Mouse (Mus musculus) neural tube, embryonic 12.5 days (tissue): ENCODE measurements around the gene Ak4. TPM values are rescaled to one million over a fixed set of nuclear protein-coding genes. Genes with fewer than 3 reads are reported as not detected.

Experiments used
- ATAC-seq: fragments of 200-750 bp; cut with Nextera tagmentation; 2 replicates; pipeline ENCODE4 v1.8.0; 2017; ENCODE audit warnings: low read depth, mild to moderate bottlenecking, moderate TSS enrichment, moderate library complexity; ENCODE audit not compliant: low FRiP score
- H3K27ac ChIP-seq: fragments of 300-500 bp; sonication (generic); 2 replicates; pipeline ENCODE4 v1.5.1; 2016
- H3K27me3 ChIP-seq: fragments of 300-500 bp; sonication (generic); replicated peaks from 2 replicates; pipeline ENCODE4 v1.6.1; 2016; ENCODE audit warnings: mild to moderate bottlenecking
- H3K36me3 ChIP-seq: fragments of 300-500 bp; sonication (generic); 2 replicates; pipeline ENCODE4 v1.6.1; 2016; ENCODE audit warnings: mild to moderate bottlenecking
- H3K4me1 ChIP-seq: fragments of 300-500 bp; sonication (generic); 2 replicates; pipeline ENCODE4 v1.6.1; 2016
- H3K4me2 ChIP-seq: fragments of 300-500 bp; sonication (generic); replicated peaks from 2 replicates; pipeline ENCODE4 v1.6.1; 2016; ENCODE audit warnings: mild to moderate bottlenecking
- H3K4me3 ChIP-seq: fragments of 300-500 bp; sonication (generic); 2 replicates; pipeline ENCODE4 v1.5.1; 2016
- H3K9ac ChIP-seq: fragments of 300-500 bp; sonication (generic); 2 replicates; pipeline ENCODE4 v1.6.1; 2016; ENCODE audit warnings: mild to moderate bottlenecking
- H3K9me3 ChIP-seq: fragments of 300-500 bp; sonication (generic); 2 replicates; pipeline ENCODE4 v1.6.1; 2016; ENCODE audit warnings: mild to moderate bottlenecking
- WGBS: fragments of 180-500 bp; shearing (Covaris S2); methylation state at CpG from one replicate; pipeline ENCODE4 v1.1.7; 2016; 5-methylcytosine and 5-hydroxymethylcytosine counted together
- polyA plus RNA-seq: library from polyadenylated mRNA; unstranded; fragments of >200 nt; fragmentation: Nextera tagmentation; extraction: Ambion mirVana; gene quantifications from 2 replicates; pipeline ENCODE4 v1.2.1, GENCODE M21; 2016

Ak4 gene
- polyA plus RNA-seq, 1 experiment from 2014 or later: 10.4 TPM

DNA sequence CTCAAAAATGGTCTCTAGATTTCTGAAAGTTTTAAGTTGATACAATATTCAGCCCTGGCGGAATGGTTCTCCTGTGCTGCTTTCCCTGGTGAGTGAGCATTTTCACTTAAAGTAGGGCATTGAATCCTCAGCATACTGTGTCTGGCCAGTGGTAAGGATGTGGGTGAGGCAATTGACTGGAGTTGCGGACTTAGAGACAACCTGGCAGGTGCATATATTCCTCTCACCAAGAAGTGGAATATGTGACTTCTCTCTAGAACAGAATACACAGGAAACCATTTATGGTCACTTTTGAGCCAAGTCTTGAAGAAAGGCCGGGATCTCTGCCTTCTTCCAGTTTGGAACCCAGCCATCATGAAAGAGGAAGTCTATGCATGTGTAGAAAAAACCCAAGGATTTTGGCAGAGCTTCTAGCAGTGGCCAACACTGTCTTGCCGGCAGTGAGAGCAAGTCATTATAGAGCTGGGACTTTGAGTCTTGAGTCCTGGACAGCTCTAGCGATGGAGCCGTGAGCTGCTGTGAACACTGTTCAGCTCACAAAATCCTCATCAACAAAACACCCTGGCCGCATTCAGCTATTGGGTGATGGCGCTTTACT lies 71.3 kb downstream of the Ak4 start:
- H3K9me3 ChIP-seq: no peaks in the 10 kb centered on the region
- H3K4me2 ChIP-seq: no peak overlapping the region
- H3K27me3 ChIP-seq: no peaks in the 10 kb centered on the region
- H3K4me1 ChIP-seq: 0 out of 2 replicates have a peak, but pooled peaks cover 6% of the 10 kb centered on the region
- H3K9ac ChIP-seq: no peak overlapping the region
- H3K36me3 ChIP-seq: no peaks in the 10 kb centered on the region
- H3K27ac ChIP-seq: no peak overlapping the region
- 93% methylated on average over 8 of the region's 8 CpGs for WGBS
- no peak overlapping the region for H3K4me3 ChIP-seq
- ATAC-seq: no peak

DNA sequence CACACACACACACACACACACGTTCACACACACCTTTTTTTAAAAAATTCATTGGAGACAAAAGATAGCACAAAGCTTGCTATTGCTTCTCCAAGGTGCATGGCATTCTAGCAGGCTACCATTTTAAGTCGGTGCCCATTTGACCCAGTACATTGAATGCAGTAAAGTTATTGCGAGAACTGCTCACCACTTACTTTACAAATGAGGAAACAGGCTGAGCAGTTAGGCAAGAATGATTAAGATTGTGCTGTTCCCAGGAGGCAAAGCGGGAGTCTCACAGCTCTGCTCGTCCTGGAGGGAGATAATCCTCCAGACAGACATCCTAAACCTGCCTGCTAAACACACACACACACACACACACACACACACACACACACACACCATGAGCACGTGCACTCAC lies 72.6 kb downstream of the Ak4 start:
- H3K4me3 ChIP-seq: no peak overlapping the region
- no peaks in the 10 kb centered on the region for H3K36me3 ChIP-seq
- no peak for ATAC-seq
- H3K9me3 ChIP-seq: no peaks in the 10 kb centered on the region
- H3K27me3 ChIP-seq: peaks cover 5% of the 10 kb centered on the region
- H3K4me2 ChIP-seq: no peak overlapping the region
- peaks cover 13% of the 10 kb centered on the region; the same call in 1 of the 2 replicates for H3K4me1 ChIP-seq
- H3K9ac ChIP-seq: no peak overlapping the region
- WGBS: 84% methylated on average over 6 of the region's 6 CpGs
- no peak overlapping the region for H3K27ac ChIP-seq

GRCm38 (mm10) chr4:101493611-101494197 lies 74.6 kb downstream of the Ak4 start:
- Histone ChIP-seq H3K4me2 (no peak overlapping the region), H3K36me3 (no peaks in the 10 kb centered on the region), H3K9me3 (no peaks in the 10 kb centered on the region), H3K9ac (no peak overlapping the region), H3K27me3 (peaks cover 21% of the 10 kb centered on the region), H3K4me1 (peaks cover 18% of the 10 kb centered on the region), H3K4me3 (no peak overlapping the region), H3K27ac (no peak overlapping the region)
- no peak for ATAC-seq

DNA sequence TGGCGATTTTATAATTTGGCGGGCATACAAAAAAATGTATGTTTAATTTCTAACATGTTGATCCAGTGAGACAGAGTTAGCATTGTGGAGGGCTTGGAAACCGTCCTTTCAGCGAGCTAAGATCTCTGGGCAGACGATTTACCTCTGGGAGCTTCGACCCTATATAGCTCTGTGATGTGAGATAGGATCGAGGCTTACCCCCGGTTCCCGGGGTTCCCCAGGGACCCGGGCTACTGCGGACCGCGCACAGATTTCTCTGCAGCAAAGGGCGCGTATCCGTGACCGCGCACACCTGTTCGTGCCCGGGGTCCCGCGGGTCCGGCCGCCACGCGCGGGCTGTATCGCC lies 77.1 kb downstream of the Ak4 start:
- no peak overlapping the region for H3K27ac ChIP-seq
- WGBS: 2% methylated on average over 28 of the region's 28 CpGs
- H3K36me3 ChIP-seq: no peaks in the 10 kb centered on the region
- ATAC-seq: peak; percentile 59
- peaks cover 21% of the 10 kb centered on the region for H3K27me3 ChIP-seq
- H3K9ac ChIP-seq: peak overlapping the region; percentile 60
- peaks cover 18% of the 10 kb centered on the region for H3K4me1 ChIP-seq
- H3K9me3 ChIP-seq: no peaks in the 10 kb centered on the region
- peak overlapping the region; percentile 98 for H3K4me2 ChIP-seq
- peak overlapping the region; percentile 63 for H3K4me3 ChIP-seq

- H3K4me2 ChIP-seq: peak within 1 kb of the TSS; percentile 98
- H3K27me3 ChIP-seq: peaks cover 21% of the 10 kb centered on the region
- H3K4me1 ChIP-seq: peaks cover 18% of the 10 kb centered on the region
- no peak within 1 kb of the TSS for H3K27ac ChIP-seq
- peak within 1 kb of the TSS; percentile 60 for H3K9ac ChIP-seq
- ATAC-seq: peak; percentile 67
- WGBS: under 1% methylated on average over 56 of the region's 57 CpGs
- H3K36me3 ChIP-seq: no peaks in the 10 kb centered on the region
- peak within 1 kb of the TSS; percentile 63 for H3K4me3 ChIP-seq
- H3K9me3 ChIP-seq: no peaks in the 10 kb centered on the region
These were observed 77.6 kb downstream of the Ak4 start, which contains the start of gene Dnajc6 for GRCm38 (mm10) chr4:101496534-101497237. TSS of gene Dnajc6 (plus strand) at chr4:101496648.

DNA sequence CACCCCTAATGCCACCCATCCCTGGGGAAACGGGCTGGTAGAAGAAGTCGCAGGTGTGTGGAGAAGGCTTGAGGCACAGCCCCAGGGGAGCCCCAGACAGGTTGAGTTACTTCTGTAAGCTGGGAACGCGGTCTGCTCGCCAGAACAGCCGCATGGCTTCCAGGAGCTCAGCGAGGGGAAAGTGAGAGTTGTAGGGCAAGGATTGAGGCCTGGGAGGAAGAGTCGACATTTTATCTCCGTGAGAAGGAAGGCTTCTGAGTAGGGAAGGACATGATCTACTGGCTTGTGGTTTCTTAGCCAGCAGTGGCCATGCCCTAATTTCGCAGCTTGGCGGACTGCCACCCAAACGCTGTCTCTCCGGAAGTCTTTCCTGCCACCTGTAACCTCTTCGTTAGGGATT lies 78.3 kb downstream of the Ak4 start:
- Histone ChIP-seq H3K36me3 (no peaks in the 10 kb centered on the region), H3K9ac (no peak overlapping the region), H3K4me3 (0 out of 2 replicates have a peak overlapping the region, but pooled peaks have one; percentile 2), H3K9me3 (no peaks in the 10 kb centered on the region), H3K4me2 (peak overlapping the region; percentile 98), H3K27ac (no peak overlapping the region), H3K4me1 (peaks cover 18% of the 10 kb centered on the region), H3K27me3 (peaks cover 21% of the 10 kb centered on the region)
- ATAC-seq: no peak
- 7% methylated on average over 14 of the region's 14 CpGs for WGBS

DNA sequence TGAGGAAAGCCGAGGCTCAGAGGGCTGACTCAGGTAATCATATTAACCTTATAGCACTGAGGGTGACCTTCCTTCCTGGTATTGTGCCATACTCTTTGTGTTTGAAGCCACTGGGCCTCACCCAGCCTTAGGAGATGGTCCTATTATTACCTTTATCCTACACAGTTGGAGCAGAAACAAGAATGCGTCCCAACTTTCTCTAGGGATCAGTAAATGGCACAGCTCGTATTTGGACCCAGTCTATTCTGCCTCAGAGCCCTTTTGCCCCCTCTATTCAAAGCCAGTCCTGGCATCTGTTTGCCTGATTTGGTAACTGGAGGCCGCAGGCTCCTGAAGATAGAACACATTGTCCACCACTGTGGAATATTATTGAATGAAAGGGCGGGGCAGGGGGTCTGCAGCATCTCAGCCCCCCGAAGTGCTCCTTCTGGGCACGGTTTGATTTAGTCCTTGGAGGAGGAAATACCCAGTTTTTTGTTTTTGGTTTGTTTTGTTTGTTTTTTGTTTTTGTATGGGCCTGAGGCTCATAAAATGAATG lies 85.5 kb downstream of the Ak4 start:
- Histone ChIP-seq H3K4me3 (no peak overlapping the region), H3K4me1 (peaks cover 10% of the 10 kb centered on the region), H3K27me3 (no peaks in the 10 kb centered on the region), H3K36me3 (no peaks in the 10 kb centered on the region), H3K27ac (no peak overlapping the region), H3K9ac (no peak overlapping the region), H3K4me2 (no peak overlapping the region), H3K9me3 (no peaks in the 10 kb centered on the region)
- ATAC-seq: no peak
- WGBS: 57% methylated on average over 7 of the region's 7 CpGs

DNA sequence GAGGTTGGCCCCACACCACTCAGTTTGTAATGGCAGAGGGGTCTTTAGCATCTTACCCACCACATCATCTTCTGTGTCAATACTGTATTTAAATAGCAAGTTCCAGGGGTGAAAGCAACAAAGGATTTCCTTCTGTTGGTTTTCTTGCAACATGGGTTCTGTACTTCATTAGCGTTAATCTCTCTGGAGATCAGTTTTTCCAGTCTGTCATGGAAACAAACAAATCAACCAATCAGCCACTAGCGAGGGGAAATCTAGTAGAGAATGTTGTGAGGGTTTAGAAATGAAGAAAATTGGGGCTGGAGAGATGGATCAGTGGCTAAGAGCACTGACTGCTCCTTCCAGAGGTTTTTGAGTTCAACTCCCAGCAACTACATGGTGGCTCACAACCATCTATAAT lies 86.9 kb downstream of the Ak4 start:
- no peaks in the 10 kb centered on the region for H3K27me3 ChIP-seq
- H3K36me3 ChIP-seq: no peaks in the 10 kb centered on the region
- peaks cover 10% of the 10 kb centered on the region for H3K4me1 ChIP-seq
- WGBS: 89% methylated on average over 2 of the region's 2 CpGs
- no peak overlapping the region for H3K4me2 ChIP-seq
- H3K4me3 ChIP-seq: no peak overlapping the region
- no peak overlapping the region for H3K27ac ChIP-seq
- no peak overlapping the region for H3K9ac ChIP-seq
- H3K9me3 ChIP-seq: no peaks in the 10 kb centered on the region
- no peak for ATAC-seq

- Histone ChIP-seq H3K4me2 (no peak overlapping the region), H3K36me3 (no peaks in the 10 kb centered on the region), H3K27me3 (no peaks in the 10 kb centered on the region), H3K9me3 (no peaks in the 10 kb centered on the region), H3K27ac (no peak overlapping the region), H3K9ac (no peak overlapping the region), H3K4me1 (peaks cover 10% of the 10 kb centered on the region), H3K4me3 (no peak overlapping the region)
- no peak for ATAC-seq
These were observed 87.3 kb downstream of the Ak4 start for GRCm38 (mm10) chr4:101506372-101506771.

DNA sequence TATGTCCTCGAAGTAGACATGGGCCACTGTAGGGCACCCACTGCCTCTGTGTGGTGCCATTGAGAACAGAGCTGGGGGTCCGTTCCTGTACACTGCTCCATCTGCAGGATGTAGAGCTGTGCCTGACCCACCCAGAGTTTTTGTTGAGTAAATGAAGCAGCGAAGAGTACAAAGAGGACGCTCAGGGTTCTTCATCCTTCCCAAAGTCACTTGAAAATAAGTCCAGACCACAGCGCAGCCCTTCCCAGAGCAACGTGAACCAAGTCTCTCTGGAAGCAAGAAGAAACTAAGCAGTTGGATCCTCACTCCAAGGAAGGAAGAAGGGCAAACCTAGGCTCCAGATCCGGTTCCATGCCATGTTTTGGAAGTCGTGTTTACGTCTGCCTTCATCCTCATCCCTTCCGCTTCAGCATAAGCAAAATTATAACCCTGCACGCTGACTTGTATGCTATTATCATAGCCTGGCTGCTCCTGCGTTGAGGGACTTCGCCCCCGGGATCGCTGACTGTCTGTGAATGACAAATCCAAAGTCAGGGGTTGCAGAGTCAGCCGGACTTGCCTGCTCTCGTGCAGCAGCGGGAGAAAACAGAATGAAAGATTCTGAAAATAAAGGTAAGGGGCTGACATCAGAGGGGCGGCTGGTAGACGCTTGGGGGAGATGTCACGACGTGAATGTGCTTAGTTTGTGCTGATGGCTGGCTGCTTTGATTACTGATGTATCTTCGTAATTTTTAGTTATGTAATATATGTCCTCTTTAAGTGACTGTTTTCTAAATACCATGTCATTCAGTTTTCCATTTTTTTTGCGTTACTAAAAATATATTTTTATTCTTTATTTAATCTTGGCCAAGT lies 88.7 kb downstream of the Ak4 start:
- H3K4me1 ChIP-seq: peaks cover 10% of the 10 kb centered on the region
- H3K27me3 ChIP-seq: no peaks in the 10 kb centered on the region
- no peaks in the 10 kb centered on the region for H3K9me3 ChIP-seq
- peak overlapping the region; percentile 91 for H3K4me2 ChIP-seq
- no peak overlapping the region for H3K27ac ChIP-seq
- peak; percentile 35 for ATAC-seq
- WGBS: 10% methylated on average over 24 of the region's 24 CpGs
- H3K36me3 ChIP-seq: no peaks in the 10 kb centered on the region
- H3K9ac ChIP-seq: peak overlapping the region; percentile 48
- peak overlapping the region; percentile 44 for H3K4me3 ChIP-seq

- Histone ChIP-seq H3K9ac (peak overlapping the region; percentile 58), H3K27me3 (no peaks in the 10 kb centered on the region), H3K4me3 (peak overlapping the region; percentile 42), H3K4me2 (peak overlapping the region; percentile 91), H3K27ac (no peak overlapping the region), H3K9me3 (no peaks in the 10 kb centered on the region), H3K36me3 (no peaks in the 10 kb centered on the region), H3K4me1 (peaks cover 10% of the 10 kb centered on the region)
- 0 out of 2 replicates have a peak, but pooled peaks have one; percentile 7 for ATAC-seq
- WGBS: 2% methylated on average over 10 of the region's 10 CpGs
These were observed 89.4 kb downstream of the Ak4 start for GRCm38 (mm10) chr4:101508431-101508830.
